Mouse (Mus musculus) olfactory bulb, adult 2 months (tissue): ENCODE measurements around the gene Wrnip1. TPM values are rescaled to one million over a fixed set of nuclear protein-coding genes. Genes with fewer than 3 reads are reported as not detected.

ENCODE experiments used
- H3K27ac ChIP-seq: fragments of 200-500 bp; 2 replicates; pipeline ENCODE4 v1.5.1; 2012; ENCODE audit warnings: low read depth, low read length; ENCODE audit not compliant: insufficient read depth
- H3K4me1 ChIP-seq: fragments of 200-500 bp; 2 replicates; pipeline ENCODE4 v1.6.1; 2012; ENCODE audit warnings: low read length; ENCODE audit not compliant: control insufficient read depth, insufficient read depth
- H3K4me3 ChIP-seq: fragments of 200-500 bp; 2 replicates; pipeline ENCODE4 v1.5.1; 2012; ENCODE audit warnings: mild to moderate bottlenecking, low read depth, low read length, moderate library complexity; ENCODE audit not compliant: insufficient read depth
- CTCF ChIP-seq: fragments of 200-500 bp; IDR thresholded peaks from 2 replicates; pipeline ENCODE4 v1.5.1; 2012; ENCODE audit warnings: low read depth, mild to moderate bottlenecking, low read length, moderate library complexity; ENCODE audit not compliant: insufficient read depth
- POLR2A ChIP-seq: fragments of 200-500 bp; IDR thresholded peaks from 2 replicates; pipeline ENCODE4 v1.6.1; 2012; ENCODE audit warnings: mild to moderate bottlenecking, low read depth, low read length, moderate library complexity; ENCODE audit not compliant: insufficient read depth
- WGBS: fragments of 180-500 bp; shearing (Covaris S2); methylation state at CpG from one replicate; pipeline ENCODE4 v1.1.7; 2018; 5-methylcytosine and 5-hydroxymethylcytosine counted together
- polyA plus RNA-seq: library from polyadenylated mRNA; stranded (reverse); fragments of >200 nt; gene quantifications from 2 replicates; pipeline ENCODE4 v1.2.4, GENCODE M21; 2012; ENCODE audit warnings: low replicate concordance; ENCODE audit not compliant: missing spikeins, insufficient read depth, insufficient read length

Wrnip1 gene
- polyA plus RNA-seq, 1 experiment = not detected

DNA sequence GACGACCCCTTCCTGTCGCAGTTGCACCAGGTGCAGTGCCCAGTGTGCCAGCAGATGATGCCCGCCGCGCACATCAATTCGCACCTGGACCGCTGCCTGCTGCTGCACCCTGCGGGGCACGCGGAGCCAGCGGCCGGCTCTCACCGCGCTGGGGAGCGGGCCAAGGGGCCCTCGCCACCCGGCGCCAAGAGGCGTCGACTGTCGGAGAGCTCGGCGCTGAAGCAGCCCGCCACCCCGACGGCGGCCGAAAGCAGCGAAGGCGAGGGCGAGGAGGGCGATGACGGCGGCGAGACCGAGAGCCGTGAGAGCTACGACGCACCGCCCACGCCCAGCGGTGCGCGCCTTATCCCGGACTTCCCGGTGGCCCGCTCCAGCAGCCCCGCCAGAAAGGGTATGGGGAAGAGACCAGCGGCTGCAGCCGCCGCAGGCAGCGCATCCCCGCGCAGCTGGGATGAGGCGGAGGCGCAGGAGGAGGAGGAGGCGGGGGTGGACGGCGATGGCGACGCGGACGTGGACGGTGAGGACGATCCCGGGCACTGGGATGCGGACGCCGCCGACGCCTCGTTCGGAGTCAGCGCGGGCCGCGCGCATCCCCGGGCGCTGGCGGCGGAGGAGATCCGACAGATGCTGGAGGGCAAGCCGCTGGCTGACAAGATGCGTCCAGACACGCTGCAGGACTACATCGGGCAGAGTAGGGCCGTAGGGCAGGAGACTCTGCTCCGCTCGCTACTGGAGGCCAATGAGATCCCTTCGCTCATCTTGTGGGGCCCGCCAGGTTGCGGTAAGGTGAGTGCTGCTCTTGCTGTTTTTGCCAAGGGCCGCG lies 632 bp downstream of the Wrnip1 start, which contains the start of gene D930007J09Rik:
TSS of gene D930007J09Rik (minus strand) at position 591 of the 823 bp plus-strand sequence.
- TF ChIP-seq POLR2A = no peak
- no peak for TF ChIP-seq CTCF
- H3K4me1 ChIP-seq = peaks cover 8% of the 10 kb centered on the region
- peak within 1 kb of the TSS; percentile 81 for H3K4me3 ChIP-seq
- under 1% methylated on average over 91 of the region's 95 CpGs for WGBS
- H3K27ac ChIP-seq = peak within 1 kb of the TSS; percentile 81

DNA sequence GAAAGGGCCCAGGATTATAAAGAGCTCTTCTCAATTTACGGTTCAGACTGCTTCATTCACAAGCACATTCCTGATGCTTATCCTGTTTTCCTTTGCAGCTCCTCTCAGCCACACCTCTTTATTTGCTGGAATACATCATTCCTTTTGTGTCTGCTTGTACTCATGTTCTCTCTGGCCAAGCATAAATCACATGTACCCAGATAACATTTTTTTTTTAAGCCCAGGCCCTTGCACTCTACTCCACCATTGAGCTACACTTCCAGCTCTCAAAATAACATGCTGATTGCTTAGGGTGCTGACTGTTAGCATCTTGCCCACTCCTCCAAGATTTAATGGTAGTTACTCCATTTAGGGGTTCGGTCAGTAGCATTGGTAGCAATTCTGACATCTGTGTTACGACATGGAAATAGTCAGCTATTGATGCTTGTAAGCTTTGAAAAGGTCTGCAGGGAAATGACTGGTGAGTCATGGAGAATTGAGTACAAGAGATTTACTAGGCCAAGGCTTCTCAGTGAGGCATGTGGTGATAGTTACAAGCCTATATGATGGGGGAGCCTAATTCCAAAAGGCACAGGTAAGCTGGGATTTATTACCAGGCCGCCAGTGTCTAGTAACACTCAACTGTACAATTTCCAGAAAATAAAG lies 2.0 kb downstream of the Wrnip1 start:
- TF ChIP-seq POLR2A = no peak
- TF ChIP-seq CTCF = no peak
- Histone ChIP-seq H3K4me3 (no peak overlapping the region), H3K27ac (no peak overlapping the region; the same call in 1 of the 2 replicates), H3K4me1 (peaks cover 8% of the 10 kb centered on the region)
- WGBS = 49% methylated on average over 4 of the region's 4 CpGs

DNA sequence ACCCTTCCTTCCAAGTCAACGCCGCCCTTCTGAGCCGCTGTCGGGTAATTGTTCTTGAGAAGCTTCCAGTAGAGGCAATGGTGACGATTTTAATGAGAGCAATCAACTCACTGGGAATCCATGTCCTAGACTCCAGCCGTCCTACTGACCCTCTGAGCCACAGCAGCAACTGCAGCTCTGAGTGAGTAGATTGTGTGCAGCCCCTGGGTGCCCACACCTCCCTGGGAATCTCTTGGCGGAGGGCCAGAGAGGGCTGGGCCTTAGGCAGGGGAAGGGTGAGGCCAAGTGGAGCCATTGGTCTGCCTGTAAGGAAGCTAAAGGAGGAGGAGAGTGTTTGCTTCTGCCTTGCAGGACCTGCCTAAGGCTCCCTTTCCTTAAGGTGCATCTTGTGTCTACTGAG lies 5.0 kb downstream of the Wrnip1 start:
- H3K27ac ChIP-seq = no peak overlapping the region
- H3K4me1 ChIP-seq = peaks cover 8% of the 10 kb centered on the region
- no peak overlapping the region for H3K4me3 ChIP-seq
- TF ChIP-seq CTCF (no peak), POLR2A (no peak)
- WGBS = 54% methylated on average over 7 of the region's 7 CpGs

DNA sequence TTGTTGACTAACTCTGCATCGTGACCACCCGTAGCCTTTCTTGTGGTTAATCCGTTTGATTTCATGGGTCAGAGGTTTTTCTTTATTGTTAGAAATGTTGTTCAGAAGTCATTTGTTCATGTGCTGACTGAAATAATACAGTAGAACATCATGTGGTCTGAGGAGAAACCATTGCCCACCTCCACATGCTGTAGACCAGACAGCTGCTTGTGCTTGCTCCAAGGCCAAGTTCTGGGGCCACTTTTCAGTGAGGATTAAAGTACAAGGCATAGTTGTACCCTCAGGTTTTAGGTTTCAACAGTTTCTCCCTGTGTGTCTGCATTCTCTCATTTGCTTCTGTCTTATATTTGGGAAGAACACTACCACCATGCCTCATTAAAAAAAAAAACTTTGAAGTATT lies 5.8 kb downstream of the Wrnip1 start:
- no peak for TF ChIP-seq POLR2A
- TF ChIP-seq CTCF = no peak
- peaks cover 8% of the 10 kb centered on the region for H3K4me1 ChIP-seq
- no peak overlapping the region for H3K27ac ChIP-seq
- WGBS = 57% methylated on average over 3 of the region's 3 CpGs
- H3K4me3 ChIP-seq = no peak overlapping the region

DNA sequence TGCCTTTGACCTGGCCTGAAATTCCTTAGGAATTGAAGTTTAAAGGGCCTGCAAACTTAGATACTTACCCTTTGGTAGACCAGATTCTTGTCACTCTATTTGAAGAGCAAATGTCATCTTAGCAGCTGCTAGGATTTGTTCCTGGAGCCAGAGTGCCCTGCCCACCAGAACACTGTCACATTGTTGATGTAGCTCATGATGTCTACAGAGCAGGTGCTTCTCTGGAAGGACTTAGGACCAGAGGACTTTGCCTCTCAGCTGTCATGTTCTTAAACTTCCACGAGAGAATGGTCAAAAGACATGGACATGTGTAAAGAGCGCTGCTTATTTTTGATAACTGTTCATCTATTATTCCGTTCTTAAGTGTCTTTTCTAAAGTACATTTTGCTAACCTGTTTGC lies 17.4 kb downstream of the Wrnip1 start:
- TF ChIP-seq POLR2A (no peak), CTCF (no peak)
- WGBS = 93% methylated on average over 3 of the region's 3 CpGs
- H3K4me1 ChIP-seq = peaks cover 4% of the 10 kb centered on the region

DNA sequence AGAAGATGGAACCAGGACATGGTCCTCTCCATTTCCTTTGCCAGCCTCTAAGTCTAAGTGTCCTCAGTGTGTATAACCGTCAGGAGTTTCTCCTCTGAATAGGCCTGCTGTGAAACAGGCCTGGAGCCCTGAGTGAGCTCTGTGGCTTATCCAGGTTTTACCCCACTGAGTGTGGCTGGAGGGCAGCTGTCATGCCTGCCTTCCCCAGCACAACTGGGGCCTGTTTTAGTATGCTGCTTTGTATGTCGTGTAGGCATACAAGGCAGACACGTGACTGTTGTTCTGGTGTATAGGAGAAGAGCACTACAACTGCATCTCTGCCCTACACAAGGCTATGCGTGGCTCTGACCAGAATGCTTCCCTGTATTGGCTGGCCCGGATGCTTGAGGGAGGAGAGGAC lies 18.1 kb downstream of the Wrnip1 start:
- TF ChIP-seq CTCF (no peak), POLR2A (no peak)
- Histone ChIP-seq H3K4me3 (no peak overlapping the region), H3K4me1 (peaks cover 4% of the 10 kb centered on the region), H3K27ac (no peak overlapping the region)
- WGBS = 93% methylated on average over 5 of the region's 5 CpGs

More for the DNA sequence above, 17.4 kb downstream of the Wrnip1 start:
- Histone ChIP-seq H3K4me3 (no peak overlapping the region), H3K27ac (no peak overlapping the region)

DNA sequence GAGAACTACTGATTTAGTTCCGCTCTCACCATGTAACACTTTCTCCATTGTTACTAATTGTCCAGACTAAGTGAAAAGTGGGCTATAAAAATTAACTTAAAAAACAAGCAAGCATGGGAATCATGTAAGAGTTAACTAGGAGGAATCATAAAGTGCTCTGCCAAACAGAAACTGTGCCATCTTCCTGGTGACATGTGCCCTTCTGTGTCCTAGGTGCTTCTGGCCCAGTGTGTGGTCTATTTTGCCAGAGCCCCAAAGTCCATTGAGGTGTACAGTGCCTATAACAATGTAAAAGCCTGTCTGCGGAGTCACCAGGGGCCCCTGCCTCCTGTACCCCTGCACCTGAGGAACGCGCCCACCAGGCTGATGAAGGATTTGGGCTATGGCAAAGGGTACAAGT lies 19.8 kb downstream of the Wrnip1 start:
- Histone ChIP-seq H3K4me3 (no peak overlapping the region), H3K27ac (no peak overlapping the region), H3K4me1 (peaks cover 4% of the 10 kb centered on the region)
- TF ChIP-seq CTCF = no peak
- TF ChIP-seq POLR2A = no peak
- 98% methylated on average over 4 of the region's 4 CpGs for WGBS

DNA sequence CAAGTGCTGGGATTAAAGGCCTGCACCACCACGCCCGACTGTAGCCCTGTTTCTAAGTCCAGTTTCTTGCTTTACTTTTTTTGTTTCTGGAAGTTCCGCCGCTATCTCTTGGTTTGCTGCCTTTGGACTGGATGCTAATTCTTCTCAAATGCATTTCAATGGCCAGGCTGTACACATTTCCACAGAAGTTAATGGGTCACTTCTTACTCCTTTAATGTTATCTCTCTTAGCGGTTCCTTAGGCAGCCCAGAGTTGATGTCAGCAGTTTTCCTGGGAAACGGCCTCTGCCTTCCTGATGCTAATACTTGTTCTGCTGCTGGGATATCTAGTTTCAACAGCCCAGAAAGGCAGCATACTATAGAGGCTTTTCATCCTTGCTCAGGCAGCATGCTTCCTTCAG lies 21.3 kb downstream of the Wrnip1 start:
- TF ChIP-seq POLR2A (no peak), CTCF (no peak)
- 89% methylated on average over 6 of the region's 6 CpGs for whole genome bisulfite sequencing
- no peak overlapping the region for H3K27ac ChIP-seq
- H3K4me3 ChIP-seq = no peak overlapping the region
- peaks cover 4% of the 10 kb centered on the region for H3K4me1 ChIP-seq

DNA sequence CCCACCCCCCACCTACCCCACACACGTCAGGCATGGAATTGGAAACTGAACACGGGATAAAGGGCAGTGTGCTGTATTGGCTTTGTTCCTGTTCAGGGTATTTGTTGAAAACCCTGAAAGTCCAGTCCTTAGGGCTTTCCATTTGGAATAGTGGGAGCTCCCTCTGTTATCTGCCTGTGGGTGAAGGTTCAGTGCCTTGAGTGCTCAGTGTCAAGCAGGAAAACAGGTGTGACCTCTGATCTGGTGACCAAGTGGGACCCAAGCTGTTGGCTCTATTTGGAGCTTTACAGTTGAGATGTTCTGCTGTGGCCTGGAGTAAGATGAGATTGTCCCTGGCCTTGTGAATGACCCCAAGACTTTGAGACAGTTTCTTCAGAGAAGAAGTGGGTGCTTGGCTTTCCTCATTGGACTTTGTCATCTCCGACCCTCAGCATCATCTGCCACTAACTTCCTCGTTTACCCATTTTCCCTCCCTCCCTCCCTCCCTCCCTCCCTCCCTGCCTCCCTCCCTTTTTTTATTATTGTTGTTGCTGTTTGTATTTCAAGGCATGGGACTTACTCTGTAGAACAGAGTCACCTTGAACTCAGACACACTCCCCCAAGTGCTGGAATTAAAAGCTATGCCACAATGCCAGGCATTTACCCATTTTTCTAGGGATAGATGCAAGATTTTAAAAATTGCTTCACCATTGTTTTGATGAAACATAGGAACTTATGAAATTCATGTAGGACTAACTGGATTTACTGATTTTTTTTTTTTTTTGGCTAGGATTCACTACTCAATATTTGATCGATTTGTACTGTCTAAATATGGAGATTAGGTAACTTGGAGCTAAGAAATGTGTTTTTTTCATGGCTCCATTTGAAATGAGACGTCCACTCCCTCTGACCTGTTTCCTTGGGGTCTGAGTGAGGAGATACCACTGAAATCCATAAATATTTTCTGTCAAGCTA lies 22.8 kb downstream of the Wrnip1 start:
- peaks cover 4% of the 10 kb centered on the region for H3K4me1 ChIP-seq
- H3K4me3 ChIP-seq = no peak overlapping the region
- TF ChIP-seq POLR2A (no peak), CTCF (no peak)
- 70% methylated on average over 6 of the region's 6 CpGs for WGBS
- no peak overlapping the region for H3K27ac ChIP-seq
